Mouse (Mus musculus) limb, embryonic 11.5 days (tissue): ENCODE measurements around the gene Dock1. TPM values are rescaled to one million over a fixed set of nuclear protein-coding genes. Genes with fewer than 3 reads are reported as not detected.

Source experiments
- ATAC-seq: fragments of 200-750 bp; cut with Nextera tagmentation; 2 replicates; pipeline ENCODE4 v1.8.0; 2017; ENCODE audit warnings: low read depth; ENCODE audit not compliant: insufficient number of reproducible peaks, low FRiP score, low TSS enrichment
- DNase-seq: peaks from one replicate; pipeline ENCODE4 v3.0.0-alpha.2; 2015; ENCODE audit warnings: low spot score
- H3K27ac ChIP-seq: fragments of 300-500 bp; sonication (generic); replicated peaks from 2 replicates; pipeline ENCODE4 v1.5.1; 2014; ENCODE audit warnings: low read depth, mild to moderate bottlenecking, low read length
- H3K27me3 ChIP-seq: fragments of 300-500 bp; sonication (generic); 2 replicates; pipeline ENCODE4 v1.6.1; 2014; ENCODE audit warnings: mild to moderate bottlenecking, low read length, mixed read lengths; ENCODE audit not compliant: control insufficient read depth, insufficient read depth
- H3K36me3 ChIP-seq: fragments of 300-500 bp; sonication (generic); 2 replicates; pipeline ENCODE4 v1.6.1; 2014; ENCODE audit warnings: mild to moderate bottlenecking, low read length, moderate library complexity, mixed read lengths; ENCODE audit not compliant: control insufficient read depth, insufficient read depth
- H3K4me1 ChIP-seq: fragments of 300-500 bp; sonication (generic); 2 replicates; pipeline ENCODE4 v1.6.1; 2014; ENCODE audit warnings: low read length, mixed read lengths; ENCODE audit not compliant: control insufficient read depth, insufficient read depth
- H3K4me2 ChIP-seq: fragments of 300-500 bp; sonication (generic); 2 replicates; pipeline ENCODE4 v1.6.1; 2014; ENCODE audit warnings: low read depth, mild to moderate bottlenecking, moderate library complexity; ENCODE audit not compliant: severe bottlenecking
- H3K4me3 ChIP-seq: fragments of 300-500 bp; sonication (generic); 2 replicates; pipeline ENCODE4 v1.5.1; 2014; ENCODE audit warnings: low read depth, low read length
- H3K9ac ChIP-seq: fragments of 300-500 bp; sonication (generic); 2 replicates; pipeline ENCODE4 v1.6.1; 2014; ENCODE audit warnings: mild to moderate bottlenecking, low read length
- H3K9me3 ChIP-seq: fragments of 300-500 bp; sonication (generic); 2 replicates; pipeline ENCODE4 v1.6.1; 2016; ENCODE audit warnings: low read length; ENCODE audit not compliant: control insufficient read depth
- WGBS: fragments of 180-500 bp; shearing (Covaris S2); extraction: QIAGEN DNeasy Blood & Tissue Kit; methylation state at CpG from one replicate; pipeline ENCODE4 v1.1.7; 2014; 5-methylcytosine and 5-hydroxymethylcytosine counted together
- polyA plus RNA-seq: library from polyadenylated mRNA; unstranded; fragments of >200 nt; fragmentation: Nextera tagmentation; extraction: Ambion mirVana; gene quantifications from 2 replicates; pipeline ENCODE4 v1.2.1, GENCODE M21; 2014

Dock1 gene
- polyA plus RNA-seq, 1 experiment from 2014 or later, result 42.7 TPM

GRCm38 (mm10) chr7:134892449-134892871, 222.0 kb downstream of the Dock1 start:
- H3K4me2 ChIP-seq, result no peak overlapping the region
- no peaks in the 10 kb centered on the region for H3K36me3 ChIP-seq
- 93% methylated on average over 13 of the region's 13 CpGs for WGBS
- no peak overlapping the region for H3K4me3 ChIP-seq
- no peak overlapping the region for H3K9ac ChIP-seq
- no peaks in the 10 kb centered on the region for H3K27me3 ChIP-seq
- no peaks in the 10 kb centered on the region for H3K4me1 ChIP-seq
- no peak overlapping the region for H3K27ac ChIP-seq
- no peak for ATAC-seq
- DNase-seq, result no peak
- H3K9me3 ChIP-seq, result no peaks in the 10 kb centered on the region

DNA sequence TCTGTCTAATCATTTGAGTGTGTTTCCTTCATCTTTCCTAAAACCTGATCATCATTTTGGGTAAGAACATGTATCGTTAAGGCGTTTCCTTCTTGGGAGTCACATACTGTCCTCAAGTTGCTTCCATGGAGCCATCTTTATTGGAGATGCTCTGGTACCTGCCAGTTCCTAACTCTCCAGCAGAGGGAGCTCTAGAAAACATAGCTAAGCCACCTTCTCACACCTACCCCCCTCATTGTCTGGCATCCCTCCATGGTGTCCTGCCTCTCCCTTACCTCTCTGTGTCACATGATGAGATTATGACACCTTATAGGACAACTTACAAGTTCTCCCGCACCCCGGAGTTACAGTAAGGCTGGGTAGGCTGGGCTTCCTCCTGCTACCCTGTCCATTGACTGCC, 222.5 kb downstream of the Dock1 start:
- 90% methylated on average over 4 of the region's 4 CpGs for WGBS
- H3K36me3 ChIP-seq, result no peaks in the 10 kb centered on the region
- ATAC-seq (no peak), DNase-seq (no peak)
- H3K27ac ChIP-seq, result no peak overlapping the region
- no peak overlapping the region for H3K4me3 ChIP-seq
- H3K27me3 ChIP-seq, result no peaks in the 10 kb centered on the region
- H3K9ac ChIP-seq, result no peak overlapping the region
- H3K9me3 ChIP-seq, result no peaks in the 10 kb centered on the region
- H3K4me2 ChIP-seq, result no peak overlapping the region
- no peaks in the 10 kb centered on the region for H3K4me1 ChIP-seq

GRCm38 (mm10) chr7:134894604-134895003, 224.2 kb downstream of the Dock1 start:
- Histone ChIP-seq H3K4me1 (no peaks in the 10 kb centered on the region), H3K27ac (no peak overlapping the region), H3K4me2 (no peak overlapping the region), H3K9ac (no peak overlapping the region), H3K36me3 (no peaks in the 10 kb centered on the region), H3K9me3 (no peaks in the 10 kb centered on the region), H3K4me3 (no peak overlapping the region), H3K27me3 (no peaks in the 10 kb centered on the region)
- DNase-seq (no peak), ATAC-seq (no peak)
- 85% methylated on average over 2 of the region's 2 CpGs for WGBS

- Histone ChIP-seq H3K36me3 (no peaks in the 10 kb centered on the region), H3K27ac (no peak overlapping the region), H3K9ac (no peak overlapping the region), H3K9me3 (no peaks in the 10 kb centered on the region), H3K4me1 (no peaks in the 10 kb centered on the region), H3K4me3 (no peak overlapping the region), H3K4me2 (no peak overlapping the region), H3K27me3 (no peaks in the 10 kb centered on the region)
- no peak for DNase-seq
- 78% methylated on average over 2 of the region's 2 CpGs for WGBS
- no peak for ATAC-seq
Measured at GRCm38 (mm10) chr7:134899462-134899861, 229.0 kb downstream of the Dock1 start.

DNA sequence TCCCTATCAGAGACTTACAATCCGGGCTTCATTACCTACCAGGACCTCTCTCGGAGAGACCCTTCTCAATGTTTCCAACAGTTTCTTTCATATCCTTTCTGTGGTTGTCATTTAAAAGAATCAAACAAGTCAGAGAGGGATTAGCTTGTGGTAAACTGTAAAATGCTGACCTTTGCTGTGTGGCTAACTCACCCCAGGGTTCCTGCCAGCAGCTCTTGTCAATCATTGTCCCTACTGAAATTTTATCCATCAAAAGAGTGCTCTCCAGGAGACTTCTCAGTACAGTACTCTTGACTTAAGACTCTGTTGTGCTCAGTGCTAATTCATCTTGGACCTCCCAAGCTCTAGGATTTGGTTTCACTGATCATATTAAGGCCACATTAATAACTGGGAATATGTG, 231.5 kb downstream of the Dock1 start:
- H3K4me1 ChIP-seq, result no peaks in the 10 kb centered on the region
- H3K9me3 ChIP-seq, result no peaks in the 10 kb centered on the region
- H3K27me3 ChIP-seq, result no peaks in the 10 kb centered on the region
- no peaks in the 10 kb centered on the region for H3K36me3 ChIP-seq
- no peak overlapping the region for H3K9ac ChIP-seq
- 79% methylated on average over 2 of the region's 2 CpGs for WGBS
- ATAC-seq, result no peak
- no peak for DNase-seq
- H3K27ac ChIP-seq, result no peak overlapping the region
- no peak overlapping the region for H3K4me2 ChIP-seq
- no peak overlapping the region for H3K4me3 ChIP-seq

DNA sequence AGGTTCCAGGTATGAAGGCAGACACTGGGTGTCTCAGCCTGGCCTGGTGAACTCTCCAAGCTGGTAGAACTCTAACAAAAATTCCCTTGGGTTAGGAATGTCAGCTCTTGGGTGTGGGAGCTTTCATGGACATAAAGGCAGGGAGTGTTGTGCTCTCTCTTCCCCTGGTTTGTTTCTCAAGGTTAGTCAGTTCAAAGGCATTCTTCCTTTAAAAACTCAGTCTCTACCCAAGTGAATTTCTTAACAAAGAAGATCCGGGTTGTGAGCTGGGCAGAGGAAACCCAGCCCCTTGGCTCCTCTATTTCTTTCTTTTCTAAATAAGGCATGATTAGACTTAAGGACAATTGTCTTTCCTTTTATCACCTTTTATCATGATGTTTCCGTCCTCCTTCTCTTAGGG, 261.4 kb downstream of the Dock1 start:
- 83% methylated on average over 2 of the region's 2 CpGs for WGBS
- Histone ChIP-seq H3K9ac (no peak overlapping the region), H3K4me1 (no peaks in the 10 kb centered on the region), H3K27ac (no peak overlapping the region), H3K9me3 (no peaks in the 10 kb centered on the region), H3K27me3 (no peaks in the 10 kb centered on the region; the same call in 1 of the 2 replicates), H3K4me2 (no peak overlapping the region), H3K4me3 (no peak overlapping the region), H3K36me3 (no peaks in the 10 kb centered on the region)
- no peak for DNase-seq
- no peak for ATAC-seq

GRCm38 (mm10) chr7:134937471-134937926, 267.0 kb downstream of the Dock1 start:
- Histone ChIP-seq H3K4me1 (peaks cover 5% of the 10 kb centered on the region; the same call in 1 of the 2 replicates), H3K27me3 (peaks cover 5% of the 10 kb centered on the region), H3K9ac (peak overlapping the region; percentile 52), H3K36me3 (no peaks in the 10 kb centered on the region; the same call in 1 of the 2 replicates), H3K4me3 (peak overlapping the region; percentile 48), H3K27ac (no peak overlapping the region), H3K9me3 (no peaks in the 10 kb centered on the region), H3K4me2 (peak overlapping the region; percentile 96)
- DNase-seq (peak; percentile 54), ATAC-seq (peak; percentile 56)
- WGBS, result under 1% methylated on average over 32 of the region's 37 CpGs

DNA sequence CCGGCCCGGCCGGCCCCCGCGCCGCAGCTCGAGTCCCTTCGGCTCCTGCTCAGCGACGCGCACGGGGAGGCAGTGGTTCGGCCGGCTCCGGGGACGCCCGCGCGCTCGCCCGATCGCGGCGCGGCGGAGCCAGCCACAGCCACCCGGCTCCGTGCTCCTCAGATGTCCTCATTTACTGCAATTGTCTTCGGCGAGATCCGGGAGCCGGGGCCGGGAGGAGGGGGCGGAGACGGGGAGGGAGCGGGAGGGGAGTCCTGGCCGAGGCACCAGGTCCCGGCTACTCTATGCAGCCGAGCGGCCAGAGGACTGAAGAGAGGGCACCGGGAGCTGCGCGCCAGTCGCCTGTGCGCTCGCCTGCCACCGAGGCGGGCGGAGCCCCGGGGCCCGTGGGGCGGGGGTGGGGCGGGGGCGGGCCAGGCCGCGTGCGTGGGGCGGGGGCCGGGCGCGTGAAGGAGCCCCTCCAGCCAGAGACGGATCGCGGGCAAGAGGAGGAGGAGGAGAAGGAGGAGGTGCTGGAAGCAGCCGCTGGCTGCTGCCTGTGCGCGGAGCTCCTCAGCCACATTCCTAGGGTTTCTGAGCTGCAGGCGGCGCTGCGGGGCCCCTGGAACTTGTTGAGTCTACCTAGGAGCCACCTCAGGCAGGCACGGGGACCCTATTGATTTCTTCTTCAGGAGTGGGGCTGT, 267.6 kb downstream of the Dock1 start, which contains the start of gene Fam196a:
Fam196a (minus strand) TSS at position 504 of the 683 bp plus-strand sequence.
- Histone ChIP-seq H3K27me3 (peaks cover 5% of the 10 kb centered on the region), H3K9me3 (no peaks in the 10 kb centered on the region), H3K4me2 (peak within 1 kb of the TSS; percentile 96), H3K4me3 (peak within 1 kb of the TSS; percentile 48), H3K27ac (no peak within 1 kb of the TSS), H3K36me3 (no peaks in the 10 kb centered on the region; the same call in 1 of the 2 replicates), H3K4me1 (peaks cover 5% of the 10 kb centered on the region; the same call in 1 of the 2 replicates), H3K9ac (peak within 1 kb of the TSS; percentile 52)
- ATAC-seq (peak; percentile 76), DNase-seq (peak; percentile 80)
- under 1% methylated on average over 36 of the region's 71 CpGs for WGBS
